Mouse (Mus musculus): ENCODE data around the gene Calcoco2.
"Not testable (repeated sequence)": the region's sequence is repeated elsewhere in the genome, so short reads cannot be mapped to it uniquely, and the experiment has no call there.

GRCm38 (mm10) chr11:96110950-96111349 is 814 bp downstream of the Calcoco2 start:
- not testable (repeated sequence) for TF ChIP-seq GATA1 (IDR thresholded peaks at IDR 0.05; ENCODE audit: low read depth, low read length); UBTF (IDR thresholded peaks at IDR 0.05; ENCODE audit: borderline replicate concordance, insufficient read depth, low read depth, low read length); TCF12 (IDR thresholded peaks at IDR 0.05; ENCODE audit: low read depth, low read length); EP300 (IDR thresholded peaks at IDR 0.05; ENCODE audit: low read depth in 1 of 2, low read length in 2 of 2); MYC (IDR thresholded peaks at IDR 0.05; ENCODE audit: low read depth, low read length); USF2 (IDR thresholded peaks at IDR 0.05; ENCODE audit: borderline replicate concordance in 1 of 2, insufficient read depth in 1 of 2, low read depth in 1 of 2, low read length in 2 of 2)
